Mouse (Mus musculus): ENCODE measurements at regions not wholly inside any gene's neighbourhood (a gene's known extent, or its start where the extent isn't known, plus 50 kb on each side); places are given as distances from the start of the nearest gene placed in this dataset.

- DNase-seq (ENCODE audit: low read depth, low spot score): peak; percentile 66
Measured at GRCm38 (mm10) chr7:73637810-73638125, 96.1 kb upstream of the Chd2 start.

GRCm38 (mm10) chr7:73637101-73637809 is 95.6 kb upstream of the Chd2 start:
- DNase-seq (ENCODE audit: low read depth, low spot score): no peak

- no peak for DNase-seq (ENCODE audit: low read depth, low spot score)
Measured at GRCm38 (mm10) chr7:73635422-73635821, 93.8 kb upstream of the Chd2 start.

DNA sequence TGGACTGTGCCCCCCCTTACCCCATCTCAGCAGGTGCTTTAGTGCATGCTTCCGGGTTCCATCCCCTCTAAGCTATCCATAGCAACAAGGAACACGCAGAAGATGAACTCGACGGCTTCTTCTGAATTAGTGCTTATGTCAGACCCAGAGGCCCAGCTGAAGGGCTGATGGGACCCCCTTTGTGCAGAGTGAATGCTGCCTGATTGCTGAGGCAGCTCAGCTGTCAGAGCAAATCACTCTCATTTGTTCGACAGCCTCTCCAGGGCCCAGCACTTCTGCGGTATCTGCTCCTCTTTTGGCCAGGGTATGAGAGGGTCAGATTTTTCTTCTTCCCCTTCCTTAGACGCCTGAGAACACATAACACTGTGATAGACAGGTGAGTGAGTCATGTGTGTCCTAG is 89.2 kb upstream of the Chd2 start:
- no peak for DNase-seq (ENCODE audit: low read depth, low spot score)

DNA sequence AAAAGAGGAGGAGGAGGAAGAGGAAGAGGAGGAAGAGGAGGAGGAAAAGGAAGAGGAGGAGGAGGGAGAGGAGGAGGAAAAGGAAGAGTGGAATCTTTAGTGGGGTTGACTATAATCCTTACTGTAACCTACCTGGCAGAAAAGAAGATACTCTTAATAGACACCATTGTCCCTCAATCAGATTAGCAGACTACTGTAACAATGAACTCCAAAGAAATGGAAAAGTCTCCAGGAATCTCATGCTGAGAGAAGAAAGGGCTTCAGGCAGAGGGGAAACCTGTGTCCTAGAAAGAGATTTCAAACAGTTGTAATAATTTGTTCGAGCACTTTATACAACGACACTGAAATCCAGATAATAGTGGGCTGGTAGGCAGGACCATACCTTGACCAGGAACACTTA is 87.6 kb upstream of the Chd2 start:
- no peak for DNase-seq (ENCODE audit: low read depth, low spot score)

- peak; percentile 91 for DNase-seq (ENCODE audit: low read depth, low spot score)
Measured at GRCm38 (mm10) chr7:73628071-73628470, 86.4 kb upstream of the Chd2 start.

DNA sequence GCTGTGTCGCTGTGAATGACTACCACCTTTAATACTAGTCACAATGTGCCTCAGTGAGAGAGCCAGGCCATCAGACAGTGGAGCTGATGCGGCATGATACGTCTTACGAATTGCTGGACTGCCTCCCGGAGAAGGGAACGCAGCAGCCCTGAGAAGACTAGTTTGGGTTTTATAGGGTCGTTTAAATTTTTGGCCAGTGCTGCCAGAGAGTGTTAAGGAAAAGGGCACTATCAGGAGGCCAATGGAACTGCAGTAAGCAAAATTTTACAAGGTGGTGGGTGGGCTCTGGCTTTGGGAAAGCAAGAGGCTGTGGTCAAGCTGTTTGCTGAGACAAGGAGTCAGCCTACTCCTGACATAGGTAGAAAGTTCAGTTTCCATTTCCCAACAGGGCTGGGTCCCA is 84.7 kb upstream of the Chd2 start:
- no peak for DNase-seq (ENCODE audit: low read depth, low spot score)

GRCm38 (mm10) chr7:73625651-73626050 is 84.0 kb upstream of the Chd2 start:
- no peak for DNase-seq (ENCODE audit: low read depth, low spot score)

DNA sequence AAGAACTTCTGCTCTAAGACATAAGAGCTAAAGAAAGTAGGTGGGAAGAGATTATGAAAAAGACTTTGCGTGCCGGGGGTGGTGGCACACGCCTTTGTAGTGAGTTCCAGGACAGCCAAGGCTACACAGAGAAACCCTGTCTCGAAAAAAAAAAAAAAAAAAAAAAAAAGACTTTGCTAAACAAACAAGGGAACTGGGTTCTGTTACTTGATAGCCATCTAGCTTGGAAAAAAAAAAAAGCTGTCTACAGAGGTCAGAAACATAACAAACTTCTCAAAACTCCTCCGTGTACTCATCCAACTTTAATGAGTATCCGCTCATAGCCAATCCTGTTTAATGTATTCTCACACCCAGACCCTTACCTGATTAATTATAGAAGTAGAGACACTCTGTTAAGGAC is 83.4 kb upstream of the Chd2 start:
- DNase-seq (ENCODE audit: low read depth, low spot score): no peak

GRCm38 (mm10) chr7:73624093-73624600 is 82.5 kb upstream of the Chd2 start:
- DNase-seq (ENCODE audit: low read depth, low spot score): no peak

- DNase-seq (ENCODE audit: low read depth, low spot score): peak; percentile 46
Measured at GRCm38 (mm10) chr7:73622468-73622867, 80.8 kb upstream of the Chd2 start.

DNA sequence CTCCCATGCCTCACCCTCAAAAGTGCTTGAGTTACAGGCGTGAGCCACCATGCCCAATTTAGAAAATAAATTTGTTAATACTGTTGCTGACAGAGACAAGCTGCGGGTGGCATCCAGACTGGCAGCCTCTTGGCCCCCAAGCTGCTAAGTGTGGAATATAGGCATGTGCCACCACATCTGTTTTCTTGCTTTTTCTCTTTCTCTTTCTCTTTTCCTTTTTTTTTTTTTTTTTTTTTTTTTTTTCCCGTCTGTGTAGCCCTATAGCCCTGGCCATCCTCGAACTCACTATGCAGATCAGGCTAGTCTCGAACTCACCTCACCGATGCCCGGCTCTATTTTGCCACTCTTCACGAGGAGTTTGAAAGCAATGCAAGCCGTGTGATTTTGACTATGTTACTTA is 78.7 kb upstream of the Chd2 start:
- no peak for DNase-seq (ENCODE audit: low read depth, low spot score)

DNA sequence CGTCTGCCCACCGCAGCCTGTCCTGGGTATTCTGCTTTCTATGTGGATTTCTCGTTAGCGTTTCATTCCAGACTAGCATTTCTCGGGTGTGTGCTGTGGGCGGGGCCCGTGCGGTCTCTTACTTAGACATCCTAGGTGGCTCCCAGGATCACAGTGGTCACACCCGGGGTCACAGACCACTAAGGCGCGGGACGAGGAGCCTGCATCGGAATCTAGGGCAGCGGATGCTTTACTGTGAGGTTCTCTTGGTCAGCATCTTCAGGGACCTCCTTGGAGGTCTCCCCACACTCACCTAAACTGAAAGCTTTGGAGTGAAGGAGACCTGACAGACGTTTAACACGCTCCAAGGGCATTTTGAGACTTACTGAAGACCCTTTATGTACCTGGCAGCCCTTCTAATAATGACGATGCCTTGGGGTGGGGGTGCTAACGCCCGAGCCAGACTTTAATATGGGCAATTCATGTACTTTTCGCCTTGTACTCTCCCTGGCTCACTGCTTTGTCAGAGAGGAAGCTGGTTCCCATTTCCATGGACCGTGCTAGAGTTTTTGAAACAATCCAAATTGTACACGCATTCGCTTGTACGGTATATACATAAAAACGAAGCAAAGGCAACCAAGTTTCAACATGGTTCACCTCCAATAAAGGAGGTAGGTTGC is 77.3 kb upstream of the Chd2 start:
- DNase-seq (ENCODE audit: low read depth, low spot score): no peak

GRCm38 (mm10) chr7:73617910-73618757 is 76.5 kb upstream of the Chd2 start:
- peak; percentile 100 for DNase-seq (ENCODE audit: low read depth, low spot score)

GRCm38 (mm10) chr7:73616971-73617906 is 75.6 kb upstream of the Chd2 start:
- DNase-seq (ENCODE audit: low read depth, low spot score): peak; percentile 88

- no peak for DNase-seq (ENCODE audit: low read depth, low spot score)
Measured at GRCm38 (mm10) chr7:73616015-73616414, 74.4 kb upstream of the Chd2 start.

GRCm38 (mm10) chr7:73614840-73615555 is 73.4 kb upstream of the Chd2 start:
- no peak for DNase-seq (ENCODE audit: low read depth, low spot score)

DNA sequence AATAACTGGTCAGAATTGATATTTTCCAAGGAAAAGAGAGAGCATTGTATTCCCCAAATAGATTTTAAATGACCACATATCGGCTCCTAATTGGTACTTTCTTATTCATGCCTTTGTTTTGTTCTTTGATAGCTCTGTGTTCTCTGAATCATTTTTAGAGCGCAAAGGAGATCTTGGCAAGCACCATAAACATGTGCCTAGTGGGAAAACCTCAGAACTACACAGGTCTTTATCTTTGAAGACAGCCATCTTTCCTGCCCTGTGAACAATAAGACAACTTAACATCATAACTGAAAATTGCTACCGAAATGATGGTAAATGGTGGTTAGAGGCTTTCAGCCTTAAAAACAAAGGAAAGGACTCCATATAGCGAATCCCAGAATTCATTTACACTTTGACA is 72.7 kb upstream of the Chd2 start:
- peak; percentile 36 for DNase-seq (ENCODE audit: low read depth, low spot score)

DNA sequence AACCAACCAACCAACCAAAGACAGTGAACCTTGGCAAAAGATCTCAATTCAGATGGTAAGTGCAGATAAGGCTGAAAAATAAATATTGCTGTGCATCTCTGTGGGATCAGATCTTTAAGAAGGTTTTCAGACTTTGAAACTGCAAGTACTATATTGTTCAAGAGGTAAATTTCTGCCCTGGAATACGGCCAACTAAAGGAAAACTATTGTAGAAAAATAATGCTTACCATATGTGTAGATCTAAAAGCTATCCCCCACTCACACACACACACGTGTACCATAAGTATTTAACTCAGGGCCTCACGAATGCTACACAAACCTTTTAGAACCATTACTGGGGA is 71.1 kb upstream of the Chd2 start:
- DNase-seq (ENCODE audit: low read depth, low spot score): no peak

- peak; percentile 62 for DNase-seq (ENCODE audit: low read depth, low spot score)
Measured at GRCm38 (mm10) chr7:73611866-73612751, 70.5 kb upstream of the Chd2 start.
